Mouse (Mus musculus): ENCODE data around the gene Dnaaf1. TPM values are rescaled to one million over a fixed set of nuclear protein-coding genes. Genes with fewer than 3 reads are reported as not detected.

Dnaaf1 gene
- total and polyA plus RNA-seq, 2 experiments from 2014 or later: 0.48 TPM; not detected in 1

DNA sequence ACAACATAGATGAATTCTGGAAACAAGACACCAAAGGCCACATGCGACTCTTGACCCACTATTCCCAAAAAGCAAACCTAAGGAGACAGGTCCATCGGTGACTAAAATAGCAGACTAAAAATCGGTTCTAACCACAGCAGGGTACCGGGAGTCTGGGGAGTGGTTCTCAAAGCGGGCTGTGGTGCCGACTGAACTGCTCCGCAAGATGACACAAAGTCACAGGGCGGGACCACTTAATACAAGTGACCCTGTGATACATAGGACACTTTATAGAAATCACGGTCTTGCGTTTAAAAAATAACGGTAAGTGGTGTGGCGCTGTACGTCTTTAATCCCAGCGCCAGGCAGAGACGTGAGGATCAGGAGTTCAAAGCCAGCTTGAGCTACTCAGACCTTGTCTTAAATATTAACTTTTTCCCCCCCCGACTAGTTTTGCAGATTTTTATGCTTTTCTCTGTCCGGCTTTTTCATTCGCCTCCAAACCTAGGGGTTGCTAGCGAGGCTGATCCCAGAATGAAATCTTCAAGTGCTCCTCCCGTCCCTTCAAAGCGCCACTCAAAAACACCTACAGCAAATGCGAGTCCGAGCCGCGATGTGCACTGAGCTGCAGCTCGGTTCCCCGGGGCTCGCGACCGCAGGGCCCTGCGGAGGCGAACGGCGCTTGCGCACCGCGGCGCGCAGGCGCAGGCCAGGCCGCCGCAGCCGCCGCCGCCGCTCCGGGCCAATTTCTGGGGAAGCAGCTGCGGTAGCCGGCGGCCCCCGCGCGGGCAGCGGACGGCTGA is 17.0 kb upstream of the Dnaaf1 start:
- DNase-seq (ENCODE audit: low spot score) (peak; percentile 91), ATAC-seq (peak; percentile 92)
- H3K4me2 ChIP-seq (ENCODE audit: low read depth, low read length): peak overlapping the region; percentile 89
- under 1% methylated on average over 55 of the region's 55 CpGs for WGBS
- peak overlapping the region; percentile 94 for H3K27ac ChIP-seq
- no peaks in the 10 kb centered on the region for H3K9me3 ChIP-seq (ENCODE audit: low read length)
- peak overlapping the region; percentile 85 for H3K9ac ChIP-seq (replicated peaks; ENCODE audit: low read length)
- no peaks in the 10 kb centered on the region for H3K27me3 ChIP-seq (ENCODE audit: insufficient read depth, low read length)
- H3K4me1 ChIP-seq (ENCODE audit: insufficient read depth, low read length): peaks cover 6% of the 10 kb centered on the region
- H3K4me3 ChIP-seq (ENCODE audit: low read length): peak overlapping the region; percentile 64
- no peak for TF ChIP-seq CTCF (IDR thresholded peaks at IDR 0.05; ENCODE audit: low read depth)
- peaks cover 14% of the 10 kb centered on the region for H3K36me3 ChIP-seq (ENCODE audit: insufficient read depth, low read length)

DNA sequence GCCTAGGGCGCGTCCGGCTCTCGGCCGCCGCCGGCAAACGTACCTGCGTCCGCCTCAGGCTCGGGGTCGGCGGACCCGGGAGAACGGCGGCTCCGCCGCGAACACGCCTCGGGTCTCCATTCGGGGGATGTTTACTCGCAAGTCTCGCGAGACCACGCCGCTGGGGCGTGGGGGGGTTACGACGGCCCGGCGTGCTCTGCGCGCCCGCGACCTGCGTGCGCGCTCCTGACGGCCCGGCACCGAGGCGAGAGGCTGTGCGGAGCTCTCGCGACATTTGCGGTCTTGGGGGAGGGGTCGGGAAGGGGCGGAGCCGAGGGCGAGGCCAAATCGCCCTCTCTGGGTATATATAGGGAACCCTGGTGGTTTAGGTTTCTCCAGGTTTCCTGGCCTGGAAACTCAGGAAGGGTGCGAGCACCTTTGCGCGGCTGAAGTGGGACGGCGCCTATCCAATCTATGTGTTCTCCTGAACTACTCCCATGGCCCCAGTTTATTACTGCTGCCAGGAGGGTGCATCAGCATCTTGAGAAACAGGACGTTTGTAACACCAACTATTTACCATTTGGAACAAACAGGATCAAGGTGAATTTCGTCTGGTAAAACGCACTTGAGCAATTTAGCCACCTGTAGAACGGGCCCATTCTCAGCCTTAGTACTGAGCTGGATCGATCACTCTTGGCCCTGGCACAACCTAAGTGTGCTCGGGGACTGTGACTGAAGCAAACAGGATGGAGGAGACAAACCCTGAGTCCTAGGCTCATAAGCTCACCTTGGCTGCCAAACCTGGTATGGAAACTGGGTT is 16.2 kb upstream of the Dnaaf1 start, which contains the start of gene Mbtps1:
Mbtps1 (minus strand) TSS at position 133 of the 799 bp plus-strand sequence.
- WGBS: 5% methylated on average over 62 of the region's 63 CpGs
- H3K4me2 ChIP-seq (ENCODE audit: low read depth, low read length): peak within 1 kb of the TSS; percentile 89
- peak within 1 kb of the TSS; percentile 64 for H3K4me3 ChIP-seq (ENCODE audit: low read length)
- peak within 1 kb of the TSS; percentile 94 for H3K27ac ChIP-seq
- peak within 1 kb of the TSS; percentile 85 for H3K9ac ChIP-seq (replicated peaks; ENCODE audit: low read length)
- TF ChIP-seq CTCF (IDR thresholded peaks at IDR 0.05; ENCODE audit: low read depth): peak; percentile 30; the same call in 1 of the 2 replicates
- peaks cover 6% of the 10 kb centered on the region for H3K4me1 ChIP-seq (ENCODE audit: insufficient read depth, low read length)
- peaks cover 22% of the 10 kb centered on the region for H3K36me3 ChIP-seq (ENCODE audit: insufficient read depth, low read length)
- H3K27me3 ChIP-seq (ENCODE audit: insufficient read depth, low read length): no peaks in the 10 kb centered on the region
- no peaks in the 10 kb centered on the region for H3K9me3 ChIP-seq (ENCODE audit: low read length)
- peak; percentile 99 for DNase-seq (ENCODE audit: low spot score)
- peak; percentile 99 for ATAC-seq

DNA sequence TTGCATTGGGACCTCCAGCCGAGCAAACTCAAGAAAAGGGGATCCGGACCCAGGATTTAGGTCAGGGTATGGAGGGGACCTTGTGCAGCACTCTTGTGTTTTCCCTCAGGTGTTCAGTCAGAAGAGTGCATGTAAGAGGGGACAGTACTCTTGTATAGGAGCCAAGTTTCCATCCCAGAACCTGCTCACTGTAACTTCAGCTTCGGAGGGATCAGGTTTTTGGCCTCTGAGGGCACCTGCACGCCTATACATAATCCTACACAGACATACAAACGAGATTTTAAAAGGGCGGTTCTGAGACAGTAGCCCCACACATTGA is 15.7 kb upstream of the Dnaaf1 start:
- Histone ChIP-seq H3K9me3 (ENCODE audit: low read length) (no peaks in the 10 kb centered on the region), H3K27ac (peak overlapping the region; percentile 80), H3K27me3 (ENCODE audit: insufficient read depth, low read length) (no peaks in the 10 kb centered on the region), H3K36me3 (ENCODE audit: insufficient read depth, low read length) (peaks cover 25% of the 10 kb centered on the region), H3K4me2 (ENCODE audit: low read depth, low read length) (peak overlapping the region; percentile 89; the same call in 1 of the 2 replicates), H3K4me3 (ENCODE audit: low read length) (0 out of 2 replicates have a peak overlapping the region, but pooled peaks have one; percentile 64), H3K4me1 (ENCODE audit: insufficient read depth, low read length) (peaks cover 6% of the 10 kb centered on the region), H3K9ac (replicated peaks; ENCODE audit: low read length) (peak overlapping the region; percentile 85)
- no peak for TF ChIP-seq CTCF (IDR thresholded peaks at IDR 0.05; ENCODE audit: low read depth)
- ATAC-seq (no peak), DNase-seq (ENCODE audit: low spot score) (no peak)
- WGBS: 88% methylated on average over 6 of the region's 6 CpGs

DNA sequence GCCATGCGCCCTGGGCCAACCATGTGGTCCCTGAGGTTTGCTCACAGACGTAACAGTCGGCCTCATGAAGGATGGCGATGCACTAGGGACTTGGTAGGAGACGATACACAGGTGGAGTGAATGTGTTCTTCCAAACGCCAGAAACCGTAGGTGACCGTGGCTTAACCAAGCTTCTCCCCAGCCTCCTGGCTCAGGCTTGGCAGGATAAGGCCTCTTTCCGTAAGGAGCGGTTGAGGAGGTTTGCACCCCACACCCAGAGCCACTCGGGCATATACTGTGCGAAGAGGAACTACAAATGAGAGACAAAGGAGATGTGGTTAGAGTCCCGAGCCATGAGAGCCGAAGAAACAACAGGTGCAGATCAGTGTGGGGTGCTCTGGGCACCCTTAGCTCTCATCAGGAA is 11.2 kb upstream of the Dnaaf1 start:
- no peak overlapping the region for H3K4me2 ChIP-seq (ENCODE audit: low read depth, low read length)
- peaks cover 42% of the 10 kb centered on the region for H3K36me3 ChIP-seq (ENCODE audit: insufficient read depth, low read length)
- H3K27ac ChIP-seq: no peak overlapping the region
- WGBS: 94% methylated on average over 14 of the region's 14 CpGs
- H3K4me3 ChIP-seq (ENCODE audit: low read length): no peak overlapping the region
- no peak for ATAC-seq
- no peaks in the 10 kb centered on the region for H3K27me3 ChIP-seq (ENCODE audit: insufficient read depth, low read length)
- TF ChIP-seq CTCF (IDR thresholded peaks at IDR 0.05; ENCODE audit: low read depth): no peak
- no peaks in the 10 kb centered on the region for H3K9me3 ChIP-seq (ENCODE audit: low read length)
- no peak overlapping the region for H3K9ac ChIP-seq (replicated peaks; ENCODE audit: low read length)
- no peaks in the 10 kb centered on the region for H3K4me1 ChIP-seq (ENCODE audit: insufficient read depth, low read length)
- no peak for DNase-seq (ENCODE audit: low spot score)

DNA sequence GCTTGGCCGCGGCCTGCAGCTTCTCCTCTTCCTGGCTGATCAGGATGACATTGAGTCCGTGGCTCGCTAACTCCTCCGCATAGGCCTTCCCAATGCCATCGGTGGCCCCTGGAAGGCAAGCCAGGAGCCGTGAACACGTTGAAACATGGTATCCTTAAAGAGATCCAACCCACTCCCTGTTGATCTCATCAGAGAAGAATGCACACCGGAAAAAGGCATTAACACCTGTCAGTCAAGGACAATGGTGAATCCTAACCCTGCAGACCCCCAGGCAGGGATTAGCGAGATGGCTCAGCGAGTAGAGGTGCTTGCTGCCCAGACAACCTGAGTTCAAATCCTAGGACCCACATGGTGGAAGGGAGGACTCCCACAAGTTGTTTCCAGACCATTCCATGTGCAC is 8.7 kb upstream of the Dnaaf1 start:
- no peak for TF ChIP-seq CTCF (IDR thresholded peaks at IDR 0.05; ENCODE audit: low read depth)
- H3K4me1 ChIP-seq (ENCODE audit: insufficient read depth, low read length): no peaks in the 10 kb centered on the region
- ATAC-seq (no peak), DNase-seq (ENCODE audit: low spot score) (no peak)
- no peak overlapping the region for H3K4me2 ChIP-seq (ENCODE audit: low read depth, low read length)
- no peak overlapping the region for H3K4me3 ChIP-seq (ENCODE audit: low read length)
- H3K27me3 ChIP-seq (ENCODE audit: insufficient read depth, low read length): no peaks in the 10 kb centered on the region
- H3K9ac ChIP-seq (replicated peaks; ENCODE audit: low read length): no peak overlapping the region
- 82% methylated on average over 11 of the region's 11 CpGs for WGBS
- H3K36me3 ChIP-seq (ENCODE audit: insufficient read depth, low read length): peaks cover 42% of the 10 kb centered on the region
- H3K27ac ChIP-seq: no peak overlapping the region
- no peaks in the 10 kb centered on the region for H3K9me3 ChIP-seq (ENCODE audit: low read length)

DNA sequence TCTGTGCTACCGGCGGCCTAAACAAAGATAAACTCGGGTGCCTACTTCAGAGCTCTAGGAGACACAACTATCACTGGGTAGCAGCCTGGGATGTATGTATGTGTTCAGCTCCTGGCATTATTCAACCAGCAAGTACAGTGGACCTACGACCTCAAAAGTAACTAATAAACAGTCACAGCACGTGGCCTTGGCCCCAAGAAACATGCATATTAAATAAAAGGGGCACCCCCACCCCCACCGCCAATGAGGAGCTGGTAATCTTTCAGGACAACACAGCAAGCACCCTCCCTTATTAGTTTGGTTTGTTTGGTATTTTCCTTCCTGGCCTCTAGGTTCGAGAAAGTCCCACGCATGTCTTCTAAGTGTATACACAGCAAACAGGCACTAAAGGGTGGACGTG is 6.8 kb upstream of the Dnaaf1 start:
- Histone ChIP-seq H3K36me3 (ENCODE audit: insufficient read depth, low read length) (peaks cover 26% of the 10 kb centered on the region), H3K4me3 (ENCODE audit: low read length) (no peak overlapping the region), H3K9ac (replicated peaks; ENCODE audit: low read length) (no peak overlapping the region), H3K4me1 (ENCODE audit: insufficient read depth, low read length) (peaks cover under 1% of the 10 kb centered on the region; the same call in 1 of the 2 replicates), H3K9me3 (ENCODE audit: low read length) (no peaks in the 10 kb centered on the region), H3K27ac (no peak overlapping the region), H3K4me2 (ENCODE audit: low read depth, low read length) (no peak overlapping the region), H3K27me3 (ENCODE audit: insufficient read depth, low read length) (no peaks in the 10 kb centered on the region)
- no peak for ATAC-seq
- WGBS: 89% methylated on average over 9 of the region's 9 CpGs
- no peak for DNase-seq (ENCODE audit: low spot score)
- no peak for TF ChIP-seq CTCF (IDR thresholded peaks at IDR 0.05; ENCODE audit: low read depth)
